Mouse (Mus musculus): ENCODE data around the gene Haus2. TPM values are rescaled to one million over a fixed set of nuclear protein-coding genes. Genes with fewer than 3 reads are reported as not detected.

The Haus2 gene
- polyA plus RNA-seq, 1 experiment = 4.7 TPM

DNA sequence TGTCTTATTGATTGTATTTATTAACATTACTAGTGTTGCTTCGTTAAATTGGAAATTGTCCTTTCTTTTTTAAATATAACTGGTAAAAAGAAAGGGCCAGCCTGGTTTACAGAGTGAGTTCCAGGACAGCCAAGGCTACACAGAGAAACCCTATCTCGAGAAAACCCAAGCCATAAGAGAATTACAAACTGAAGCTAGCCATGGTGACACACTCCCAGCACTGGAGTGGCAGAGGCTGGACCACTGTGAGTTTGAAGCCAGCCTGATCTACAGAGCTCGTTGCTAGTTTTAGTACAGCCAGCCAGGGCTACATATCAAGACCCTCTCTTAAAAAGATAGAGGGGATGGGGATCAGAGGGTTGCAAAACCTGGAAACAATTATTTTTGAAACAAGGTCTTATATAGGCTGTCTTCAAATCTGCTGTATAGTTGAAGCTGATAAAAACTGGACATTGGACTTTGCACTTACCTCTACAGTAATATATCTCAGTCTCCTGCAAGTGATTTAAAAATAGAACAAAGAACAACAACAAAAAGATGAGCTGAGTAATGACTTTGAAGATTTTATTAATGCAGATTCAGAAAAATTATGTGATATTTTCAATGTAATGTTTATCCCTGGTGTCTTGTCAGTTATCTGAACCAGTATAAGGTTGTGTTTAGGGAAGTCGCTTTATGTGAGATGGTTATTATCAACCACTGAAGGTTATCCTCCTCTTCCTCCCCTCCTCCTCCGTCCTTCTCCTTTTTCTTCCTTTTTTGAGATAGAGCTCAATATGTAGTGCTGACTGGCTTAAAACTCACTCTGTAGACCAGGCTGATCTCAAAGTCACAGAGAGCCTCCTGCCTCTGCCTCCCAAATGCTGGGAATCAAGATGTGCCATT, 7.3 kb downstream of the Haus2 start:
- DNase-seq (ENCODE audit: low read depth) = no peak

- no peak for DNase-seq (ENCODE audit: low read depth)
Measured at GRCm38 (mm10) chr2:120619538-120619937, 10.4 kb downstream of the Haus2 start.

DNA sequence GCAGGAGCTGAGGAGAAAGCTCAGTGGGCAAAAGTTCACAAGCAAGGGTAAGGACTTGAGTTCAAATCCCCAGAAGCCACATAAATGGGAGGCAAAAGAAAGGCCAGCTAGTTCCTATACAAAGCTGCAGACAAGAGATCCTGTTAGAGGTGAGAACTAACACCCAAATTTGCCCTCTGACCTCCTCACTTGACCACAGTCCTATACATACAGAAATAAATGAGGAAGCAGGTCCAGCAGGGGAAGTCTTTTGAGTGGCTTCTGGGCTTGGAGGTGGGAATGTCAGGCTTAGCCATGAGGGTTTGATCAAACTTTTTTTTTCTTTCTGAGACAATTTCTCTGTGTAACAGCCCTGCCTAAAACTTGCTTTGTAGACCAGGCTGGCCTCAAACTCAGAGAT, 13.7 kb downstream of the Haus2 start:
- no peak for DNase-seq (ENCODE audit: low read depth)

DNA sequence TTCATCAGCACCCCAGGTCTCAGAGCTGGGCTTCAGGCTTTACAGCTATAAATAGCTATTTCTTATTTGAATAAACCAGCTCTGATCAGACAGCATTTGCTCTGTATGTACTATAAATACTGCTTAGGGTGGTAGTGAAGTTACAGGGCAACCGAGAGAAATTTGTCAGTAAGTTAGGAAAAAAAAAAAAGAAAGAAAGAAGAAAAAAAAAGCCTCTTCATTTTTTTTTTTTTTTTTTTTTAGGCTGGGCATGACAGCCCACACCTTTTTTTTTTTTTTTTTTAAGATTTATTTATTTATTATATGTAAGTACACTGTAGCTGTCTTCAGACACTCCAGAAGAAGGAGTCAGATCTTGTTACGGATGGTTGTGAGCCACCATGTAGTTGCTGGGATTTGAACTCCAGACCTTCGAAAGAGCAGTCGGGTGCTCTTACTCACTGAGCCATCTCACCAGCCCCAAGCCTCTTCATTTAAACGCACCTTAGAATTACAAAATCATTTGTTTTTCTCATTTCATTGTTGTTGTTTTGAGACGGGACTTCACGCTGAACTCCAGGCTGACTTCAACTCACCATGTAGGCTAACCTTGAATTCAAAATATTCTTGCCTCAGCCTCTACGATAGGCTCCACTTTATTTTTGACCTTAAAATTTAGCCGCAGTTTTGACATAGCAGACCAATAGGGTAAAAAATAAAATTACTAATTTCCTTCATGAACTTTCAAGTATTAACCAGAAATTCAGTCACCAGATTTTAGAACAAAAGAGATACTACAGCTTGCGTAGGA, 19.1 kb downstream of the Haus2 start:
- no peak for DNase-seq (ENCODE audit: low read depth)

DNA sequence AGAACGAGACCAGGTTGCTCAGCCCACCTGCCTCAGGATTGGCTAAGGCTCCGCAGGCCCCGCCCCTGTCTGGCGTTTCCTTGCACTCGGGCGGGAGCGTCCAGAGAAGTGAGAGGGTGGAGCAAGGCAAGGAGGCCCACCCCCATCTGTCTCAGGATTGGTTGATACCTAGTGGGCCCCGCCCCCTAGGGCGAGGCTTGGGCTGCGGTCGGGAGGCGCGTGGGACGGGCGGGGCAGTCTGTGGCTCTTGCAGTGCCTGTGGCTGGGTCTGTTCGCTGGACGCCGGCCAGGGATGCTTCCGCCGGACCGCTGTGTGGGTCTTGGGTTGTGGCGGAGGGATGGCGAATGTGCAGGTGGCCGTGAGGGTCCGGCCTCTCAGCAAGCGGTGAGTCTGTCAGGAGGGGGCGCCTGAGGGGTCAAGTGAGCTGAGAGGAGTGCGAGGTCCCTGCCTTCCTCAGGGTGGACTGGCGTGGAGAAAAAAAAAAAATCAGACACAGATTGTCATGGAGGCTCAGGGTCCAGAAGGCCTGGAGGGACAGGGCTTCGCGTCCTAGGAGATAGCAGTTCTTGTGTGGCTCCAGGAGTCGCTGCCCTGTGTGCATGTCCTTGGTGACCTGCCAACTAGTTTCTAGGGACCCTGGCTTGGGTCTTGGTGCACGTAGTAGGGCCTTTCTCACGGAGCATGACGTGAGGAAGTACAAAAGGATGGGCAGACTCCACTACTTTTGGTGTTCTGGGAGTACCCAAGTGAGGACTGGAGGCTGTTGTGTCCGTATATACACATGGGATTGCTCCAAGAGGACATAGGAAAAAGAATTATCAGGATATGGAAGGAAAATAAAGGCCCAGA, 19.9 kb downstream of the Haus2 start, which contains the start of gene Stard9:
TSS of gene Stard9 (plus strand) at position 236 of the 850 bp plus-strand sequence.
- peak; percentile 77 for DNase-seq (ENCODE audit: low read depth)

GRCm38 (mm10) chr2:120630246-120630645, 21.1 kb downstream of the Haus2 start:
- DNase-seq (ENCODE audit: low read depth) = no peak

- DNase-seq (ENCODE audit: low read depth) = no peak
Measured at GRCm38 (mm10) chr2:120630655-120631054, 21.5 kb downstream of the Haus2 start.

GRCm38 (mm10) chr2:120631521-120631920, 22.3 kb downstream of the Haus2 start:
- DNase-seq (ENCODE audit: low read depth) = no peak

- no peak for DNase-seq (ENCODE audit: low read depth)
Measured at GRCm38 (mm10) chr2:120631957-120632356, 22.8 kb downstream of the Haus2 start.

DNA sequence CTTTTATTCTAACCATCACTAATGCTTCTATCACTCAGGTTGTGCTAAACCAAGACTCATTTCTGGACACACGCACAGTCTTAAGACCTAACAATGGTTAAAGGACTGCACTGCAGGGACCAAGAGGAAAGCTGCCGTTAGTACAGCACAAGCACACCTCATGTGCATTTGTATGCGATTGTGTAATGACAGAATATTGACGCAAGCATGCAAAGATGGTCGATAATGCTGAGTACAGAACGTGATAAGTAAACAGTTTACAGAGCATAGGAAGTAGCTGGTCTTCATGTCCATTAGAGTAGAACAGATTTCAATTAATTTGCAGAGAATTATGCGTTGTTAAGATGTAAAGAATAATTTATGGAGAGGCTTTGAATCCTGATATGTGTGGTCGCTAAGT, 31.7 kb downstream of the Haus2 start:
- DNase-seq (ENCODE audit: low read depth) = no peak

DNA sequence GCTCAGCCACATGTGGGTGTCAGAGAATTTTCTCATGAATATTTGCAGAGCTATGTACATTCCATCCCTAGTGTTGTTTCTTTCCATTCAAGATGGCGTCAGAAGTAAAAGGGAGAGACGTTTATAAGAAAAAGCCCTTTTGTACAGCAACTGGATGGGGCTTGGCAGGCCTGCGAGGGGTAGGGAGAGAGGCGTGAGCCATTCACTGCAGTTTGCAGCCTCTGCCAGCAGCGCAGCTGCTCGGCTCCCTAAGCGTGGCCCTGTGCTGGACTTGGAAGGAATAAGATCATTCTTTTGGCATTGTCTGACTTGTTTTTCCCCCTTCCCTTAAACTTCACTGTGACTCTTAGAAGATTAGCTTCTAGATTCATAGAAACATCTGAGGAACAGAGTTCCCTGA, 34.7 kb downstream of the Haus2 start:
- DNase-seq (ENCODE audit: low read depth) = no peak

GRCm38 (mm10) chr2:120646777-120647176, 37.6 kb downstream of the Haus2 start:
- DNase-seq (ENCODE audit: low read depth) = no peak

- DNase-seq (ENCODE audit: low read depth) = no peak
Measured at GRCm38 (mm10) chr2:120652256-120652924, 43.2 kb downstream of the Haus2 start.

GRCm38 (mm10) chr2:120652925-120653284, 43.7 kb downstream of the Haus2 start:
- no peak for DNase-seq (ENCODE audit: low read depth)

- DNase-seq (ENCODE audit: low read depth) = no peak
Measured at GRCm38 (mm10) chr2:120654693-120655092, 45.5 kb downstream of the Haus2 start.

GRCm38 (mm10) chr2:120655905-120656304, 46.7 kb downstream of the Haus2 start:
- no peak for DNase-seq (ENCODE audit: low read depth)

GRCm38 (mm10) chr2:120656711-120657110, 47.5 kb downstream of the Haus2 start:
- no peak for DNase-seq (ENCODE audit: low read depth)

- DNase-seq (ENCODE audit: low read depth) = no peak
Measured at GRCm38 (mm10) chr2:120658486-120658885, 49.3 kb downstream of the Haus2 start.

- DNase-seq (ENCODE audit: low read depth) = no peak
Measured at GRCm38 (mm10) chr2:120659318-120659717, 50.1 kb downstream of the Haus2 start.

- no peak for DNase-seq (ENCODE audit: low read depth)
Measured at GRCm38 (mm10) chr2:120660486-120661078, 51.4 kb downstream of the Haus2 start.

DNA sequence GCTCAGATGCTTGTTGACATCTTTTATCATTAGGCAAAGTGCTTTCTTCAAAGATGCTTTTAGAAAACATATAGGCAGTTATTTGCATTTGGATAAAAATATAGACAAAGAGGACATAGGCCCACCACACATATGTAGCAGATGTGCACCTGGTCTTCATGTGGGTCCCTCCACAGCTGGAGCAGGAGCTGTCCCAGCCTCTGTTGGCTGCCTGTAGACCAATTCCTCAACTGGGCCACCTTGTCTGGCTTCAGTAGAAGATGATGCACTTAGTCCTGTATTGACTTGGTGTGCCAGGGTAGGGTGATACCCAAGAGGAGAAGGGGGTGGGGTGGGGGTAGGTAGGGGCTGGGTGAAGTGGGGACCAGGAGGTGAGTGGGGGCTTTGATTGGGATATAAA, 53.6 kb downstream of the Haus2 start:
- no peak for DNase-seq (ENCODE audit: low read depth)

Data from gonadal fat pad, adult 2 months (tissue).